Mouse (Mus musculus) forebrain, embryonic 10.5 days (tissue): ENCODE measurements around the gene Kcna6. TPM values are rescaled to one million over a fixed set of nuclear protein-coding genes. Genes with fewer than 3 reads are reported as not detected.

Source experiments
- polyA plus RNA-seq: library from polyadenylated mRNA; unstranded; fragments of >200 nt; fragmentation: Nextera tagmentation; extraction: Ambion mirVana; gene quantifications from 2 replicates; pipeline ENCODE4 v1.2.1, GENCODE M21; 2016

The Kcna6 gene
- polyA plus RNA-seq, 1 experiment from 2014 or later, result 2.9 TPM

Other genes starting within 250 kb of the Kcna6 start
- gene Kcna5, start 205.3 kb downstream of the Kcna6 start, polyA plus RNA-seq, result 1.5 and 2.1 TPM in 2 replicates
- 0.88 and 1.1 TPM in 2 replicates for gene Kcna1, start 94.3 kb downstream of the Kcna6 start, polyA plus RNA-seq
- 186 TPM in 2 replicates for gene Ndufa9, start 108.5 kb upstream of the Kcna6 start, polyA plus RNA-seq
- gene Akap3, start 112.4 kb upstream of the Kcna6 start, polyA plus RNA-seq, result 0.05 and 0.10 TPM in 2 replicates
- gene Dyrk4, start 181.2 kb upstream of the Kcna6 start, polyA plus RNA-seq, result 0.12 TPM in 1 of 2 replicates, not detected in the other
- 85.8 and 92.1 TPM in 2 replicates for gene Rad51ap1, start 198.9 kb upstream of the Kcna6 start, polyA plus RNA-seq
- 14.7 and 16.3 TPM in 2 replicates for gene D6Wsu163e, start 199.3 kb upstream of the Kcna6 start, polyA plus RNA-seq